Mouse (Mus musculus) heart, postnatal 14 days (tissue): ENCODE data around the gene Folh1. TPM values are rescaled to one million over a fixed set of nuclear protein-coding genes. Genes with fewer than 3 reads are reported as not detected.
"Not testable (repeated sequence)": the region's sequence is repeated elsewhere in the genome, so short reads cannot be mapped to it uniquely, and the experiment has no call there.

Experiments used
- DNase-seq, 2 experiments: peaks; one replicate each; pipeline ENCODE4 v3.0.0; 2021 to 2022
- intact Hi-C: fragments of 180-260 bp; cut with DNase I; formaldehyde crosslinking; loops from one replicate; pipeline ENCODE4 v1.15.1; 2025
- long read RNA-seq, 2 experiments: library from polyadenylated mRNA; stranded (forward); transcript quantifications; one replicate each; pipeline ENCODE4 v2.0.0; 2021
- total RNA-seq, 2 experiments: library from RNA; stranded (reverse); gene quantifications; 2 replicates each; pipeline ENCODE4 v1.2.3; 2021

Folh1 gene
- total RNA-seq, result not detected
- long read RNA-seq, experiment 1, partial matches to known transcripts, result 0 of 1 reads
- long read RNA-seq, experiment 1, other reads (novel, unspliced or antisense), result 1 of 1 reads
- long read RNA-seq, experiment 2, result 0 reads

GRCm38 (mm10) chr7:86775617-86776325 is at the start of gene Folh1:
Folh1 (minus strand) TSS chr7:86775943.
- peak in 1 of 2 experiments; percentile 1 for DNase-seq
- intact Hi-C loops, result no loop called here

- DNase-seq, result no peak
- intact Hi-C loops, result no loop called here
Measured at GRCm38 (mm10) chr7:86816466-86816865, 40.7 kb upstream of the Folh1 start.

- intact Hi-C loops, DNase-seq: not testable (repeated sequence)
Measured at GRCm38 (mm10) chr7:86815716-86816115, 40.0 kb upstream of the Folh1 start.

GRCm38 (mm10) chr7:86815241-86815640 is 39.5 kb upstream of the Folh1 start:
- DNase-seq, intact Hi-C loops: not testable (repeated sequence)

GRCm38 (mm10) chr7:86794727-86795126 is 19.0 kb upstream of the Folh1 start, which contains the start of gene Vmn2r77:
Vmn2r77 (plus strand) TSS chr7:86795027.
- DNase-seq, result no peak
- intact Hi-C loops, result no loop called here

GRCm38 (mm10) chr7:86771621-86772020 is 4.1 kb downstream of the Folh1 start:
- no peak for DNase-seq
- intact Hi-C loops, result no loop called here

GRCm38 (mm10) chr7:86764628-86765027 is 11.1 kb downstream of the Folh1 start:
- intact Hi-C loops, result no loop called here
- DNase-seq, result no peak

GRCm38 (mm10) chr7:86760751-86761150 is 15.0 kb downstream of the Folh1 start:
- intact Hi-C loops, result no loop called here
- no peak for DNase-seq

- intact Hi-C loops, result no loop called here
- DNase-seq, result no peak
Measured at GRCm38 (mm10) chr7:86725013-86725412, 50.7 kb downstream of the Folh1 start.

- intact Hi-C loops, result no loop called here
- DNase-seq, result no peak
Measured at GRCm38 (mm10) chr7:86688030-86688429, 87.7 kb downstream of the Folh1 start, which contains the start of gene Olfr292. Olfr292 (plus strand) TSS chr7:86688330.

Other genes starting within 250 kb of the Folh1 start
- not detected for gene Olfr295, start 192.1 kb downstream of the Folh1 start, total RNA-seq
- not detected for gene Olfr294, start 159.3 kb downstream of the Folh1 start, total RNA-seq
- gene Olfr293, start 126.9 kb downstream of the Folh1 start, total RNA-seq, result not detected
- gene Olfr292, start 87.6 kb downstream of the Folh1 start, total RNA-seq, result not detected
- not detected for gene Vmn2r77, start 19.1 kb upstream of the Folh1 start, total RNA-seq
- not detected for gene Vmn2r78, start 139.2 kb upstream of the Folh1 start, total RNA-seq
- gene Vmn2r79, start 220.2 kb upstream of the Folh1 start, total RNA-seq, result not detected